Mouse (Mus musculus): ENCODE measurements around the gene Olfr70. TPM values are rescaled to one million over a fixed set of nuclear protein-coding genes. Genes with fewer than 3 reads are reported as not detected.

Olfr70 gene
- polyA plus RNA-seq, 1 experiment from 2014 or later = not detected

DNA sequence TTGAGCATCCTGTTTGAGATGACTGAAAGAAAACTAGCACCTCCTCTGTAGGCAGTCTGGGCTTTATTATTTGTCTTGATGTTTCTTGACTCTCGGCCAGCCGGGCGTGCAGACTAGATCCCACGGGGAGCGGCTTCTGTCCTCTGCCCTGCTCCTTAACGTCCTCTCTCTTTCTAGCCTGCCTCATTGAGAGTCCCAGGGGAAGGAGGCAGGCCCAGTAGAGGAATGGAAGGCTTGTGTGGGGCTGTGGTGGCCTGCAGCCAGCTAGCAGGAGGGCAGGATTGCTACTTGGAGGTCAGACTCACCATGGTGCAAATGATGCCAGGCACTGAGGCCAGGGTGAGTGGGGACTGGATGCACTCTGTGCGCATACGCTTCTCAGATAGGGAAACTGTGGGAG, 3.2 kb upstream of the Olfr70 start:
- Histone ChIP-seq H3K36me3 (no peaks in the 10 kb centered on the region), H3K4me1 (no peaks in the 10 kb centered on the region), H3K9me3 (no peaks in the 10 kb centered on the region), H3K9ac (no peak overlapping the region), H3K4me3 (no peak overlapping the region), H3K27ac (no peak overlapping the region), H3K4me2 (replicated peaks) (no peak overlapping the region), H3K27me3 (no peaks in the 10 kb centered on the region)
- ATAC-seq (ENCODE audit: insufficient number of reproducible peaks, insufficient read depth, low FRiP score, low TSS enrichment) = no peak
- 82% methylated on average over 8 of the region's 8 CpGs for WGBS

DNA sequence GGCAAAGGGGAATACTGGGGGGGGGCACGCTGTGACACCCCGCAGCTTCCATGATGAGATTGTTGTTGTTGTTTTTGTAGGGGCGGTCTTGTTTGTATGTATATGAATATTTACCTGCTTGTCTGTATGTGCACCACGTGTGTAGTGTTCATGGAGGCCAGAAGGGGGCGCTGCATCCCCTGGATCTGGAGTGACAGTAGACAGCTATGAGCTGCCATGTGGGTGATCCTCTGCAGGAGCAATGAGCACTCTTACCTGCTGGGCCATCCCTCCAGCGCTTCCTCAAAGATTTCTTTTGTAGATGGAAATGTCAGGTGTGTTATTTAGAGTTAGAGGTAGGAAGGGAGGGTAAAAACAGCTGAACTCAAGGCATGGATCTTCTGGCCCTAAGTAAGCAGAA, 2.8 kb upstream of the Olfr70 start:
- H3K4me2 ChIP-seq (replicated peaks) = no peak overlapping the region
- no peak overlapping the region for H3K9ac ChIP-seq
- no peaks in the 10 kb centered on the region for H3K4me1 ChIP-seq
- no peaks in the 10 kb centered on the region for H3K36me3 ChIP-seq
- 74% methylated on average over 6 of the region's 6 CpGs for WGBS
- no peak overlapping the region for H3K4me3 ChIP-seq
- no peaks in the 10 kb centered on the region for H3K9me3 ChIP-seq
- ATAC-seq (ENCODE audit: insufficient number of reproducible peaks, insufficient read depth, low FRiP score, low TSS enrichment) = no peak
- H3K27ac ChIP-seq = no peak overlapping the region
- H3K27me3 ChIP-seq = no peaks in the 10 kb centered on the region

DNA sequence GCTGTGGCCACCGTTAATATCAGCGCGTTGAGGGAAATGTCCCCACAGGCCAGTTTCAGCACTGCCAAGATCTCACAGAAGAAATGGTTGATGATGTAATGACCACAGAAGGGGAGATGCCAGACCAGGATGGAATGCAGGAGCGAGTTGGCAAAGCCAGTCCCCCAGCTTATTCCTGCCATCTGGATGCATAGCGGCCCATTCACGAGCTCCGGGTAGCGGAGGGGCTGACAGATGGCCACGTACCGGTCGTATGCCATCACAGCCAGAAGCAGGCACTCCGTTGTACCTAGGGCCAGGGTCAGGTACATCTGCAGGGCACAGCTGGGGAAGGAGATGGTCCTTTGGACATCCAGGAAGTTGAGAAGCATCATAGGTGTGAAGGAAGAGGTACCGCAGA, 4.0 kb downstream of the Olfr70 start:
- no peak for ATAC-seq (ENCODE audit: insufficient number of reproducible peaks, insufficient read depth, low FRiP score, low TSS enrichment)
- 95% methylated on average over 13 of the region's 13 CpGs for whole genome bisulfite sequencing

DNA sequence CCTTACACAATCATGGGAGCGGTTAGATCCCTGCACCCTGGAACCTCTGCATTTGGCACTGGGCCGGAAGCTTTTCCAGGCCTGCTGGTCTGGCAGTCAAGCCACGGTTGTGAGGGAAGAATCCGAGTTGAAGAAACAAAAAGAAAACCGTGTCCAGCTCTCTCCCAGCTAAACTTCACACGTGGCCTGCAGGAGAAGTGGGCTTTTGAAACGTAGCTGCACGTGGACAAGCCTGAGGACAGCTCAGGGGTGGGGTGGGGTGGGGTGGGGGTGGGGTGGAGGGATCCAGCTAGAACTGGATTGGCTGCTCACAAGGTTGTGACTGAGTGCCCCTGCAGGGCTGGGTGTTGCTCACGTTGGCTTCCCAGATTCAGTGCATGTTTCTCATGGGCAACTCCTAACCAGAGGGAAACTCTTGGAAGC, 5.3 kb downstream of the Olfr70 start:
- H3K9me3 ChIP-seq = no peaks in the 10 kb centered on the region
- H3K36me3 ChIP-seq = 0 out of 2 replicates have a peak, but pooled peaks cover 5% of the 10 kb centered on the region
- no peaks in the 10 kb centered on the region for H3K27me3 ChIP-seq
- no peak for ATAC-seq (ENCODE audit: insufficient number of reproducible peaks, insufficient read depth, low FRiP score, low TSS enrichment)
- H3K4me1 ChIP-seq = no peaks in the 10 kb centered on the region
- H3K27ac ChIP-seq = no peak overlapping the region
- WGBS = 30% methylated on average over 9 of the region's 9 CpGs
- no peak overlapping the region for H3K4me3 ChIP-seq
- H3K4me2 ChIP-seq (replicated peaks) = no peak overlapping the region
- H3K9ac ChIP-seq = no peak overlapping the region

More for the DNA sequence above, 4.0 kb downstream of the Olfr70 start:
- Histone ChIP-seq H3K9ac (no peak overlapping the region), H3K36me3 (no peaks in the 10 kb centered on the region), H3K27me3 (no peaks in the 10 kb centered on the region), H3K27ac (no peak overlapping the region), H3K4me2 (replicated peaks) (no peak overlapping the region), H3K9me3 (no peaks in the 10 kb centered on the region), H3K4me3 (no peak overlapping the region), H3K4me1 (no peaks in the 10 kb centered on the region)

DNA sequence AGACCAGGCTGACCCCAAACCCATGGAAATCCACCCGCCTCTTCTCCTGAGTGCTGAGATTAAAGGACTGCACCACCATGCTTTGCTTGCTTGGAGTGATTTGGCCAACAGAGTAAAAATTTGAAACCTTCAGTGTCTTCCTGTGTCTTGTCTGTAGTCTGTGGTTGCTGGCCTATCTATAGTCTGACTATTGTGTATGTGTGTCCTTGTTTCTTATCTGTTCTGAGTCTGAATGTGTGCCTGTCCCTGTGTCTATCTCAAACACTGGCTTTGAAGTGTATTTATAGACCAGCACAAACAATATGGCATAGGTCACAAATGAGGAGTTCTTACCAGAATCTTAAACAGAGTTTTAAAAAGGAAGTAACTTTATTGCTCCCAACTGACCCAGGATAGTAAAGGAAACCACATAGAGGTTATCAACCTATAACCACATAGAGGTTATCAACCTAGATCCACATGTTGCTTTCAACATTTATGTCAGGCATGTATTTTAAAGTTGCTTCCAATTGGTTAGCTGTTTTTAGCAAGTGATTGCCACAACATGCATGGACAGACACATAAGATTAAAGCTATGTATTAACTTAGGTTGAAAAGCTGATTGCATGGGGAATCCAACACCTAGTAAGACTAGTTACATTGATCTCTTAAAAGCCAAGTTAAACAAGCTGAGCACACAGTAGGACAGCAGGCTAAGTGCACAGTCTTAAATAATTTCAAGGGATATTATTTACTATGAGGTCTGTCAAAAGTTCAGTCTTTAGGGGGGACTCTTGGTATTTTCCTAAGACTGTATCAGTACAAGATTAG, 6.0 kb downstream of the Olfr70 start:
- Histone ChIP-seq H3K36me3 (peaks cover 11% of the 10 kb centered on the region; the same call in 1 of the 2 replicates), H3K4me2 (replicated peaks) (no peak overlapping the region), H3K4me1 (no peaks in the 10 kb centered on the region), H3K4me3 (no peak overlapping the region), H3K9ac (no peak overlapping the region), H3K27ac (no peak overlapping the region), H3K27me3 (no peaks in the 10 kb centered on the region), H3K9me3 (no peaks in the 10 kb centered on the region)
- ATAC-seq (ENCODE audit: insufficient number of reproducible peaks, insufficient read depth, low FRiP score, low TSS enrichment) = no peak
- 85% methylated on average over 1 of the region's 1 CpGs for WGBS

DNA sequence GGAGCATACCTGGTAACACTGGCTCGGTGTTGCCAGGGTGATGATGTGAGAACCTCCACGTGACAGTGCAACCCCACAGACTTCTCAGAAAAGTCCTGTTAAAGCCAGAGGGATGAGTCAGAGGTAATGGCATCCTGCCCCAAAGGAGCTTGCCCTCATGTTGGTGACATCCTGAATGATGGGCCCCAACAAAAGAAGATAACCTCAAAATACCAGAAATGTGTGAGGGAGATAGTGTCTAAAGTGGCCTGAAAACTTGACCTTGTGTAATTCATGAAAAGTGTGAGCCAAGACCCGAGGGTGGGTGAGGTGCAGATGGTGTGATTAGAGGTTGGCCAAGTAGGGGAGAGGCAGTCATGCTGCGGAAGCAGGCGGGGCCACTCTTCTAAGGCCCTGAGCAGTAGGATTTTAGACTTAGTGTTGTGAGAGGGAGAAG, 6.8 kb downstream of the Olfr70 start:
- Histone ChIP-seq H3K4me1 (no peaks in the 10 kb centered on the region), H3K9ac (no peak overlapping the region), H3K4me2 (replicated peaks) (no peak overlapping the region), H3K27ac (no peak overlapping the region), H3K27me3 (no peaks in the 10 kb centered on the region), H3K36me3 (peaks cover 19% of the 10 kb centered on the region; the same call in 1 of the 2 replicates), H3K9me3 (no peaks in the 10 kb centered on the region), H3K4me3 (no peak overlapping the region)
- WGBS = 82% methylated on average over 5 of the region's 5 CpGs
- no peak for ATAC-seq (ENCODE audit: insufficient number of reproducible peaks, insufficient read depth, low FRiP score, low TSS enrichment)

DNA sequence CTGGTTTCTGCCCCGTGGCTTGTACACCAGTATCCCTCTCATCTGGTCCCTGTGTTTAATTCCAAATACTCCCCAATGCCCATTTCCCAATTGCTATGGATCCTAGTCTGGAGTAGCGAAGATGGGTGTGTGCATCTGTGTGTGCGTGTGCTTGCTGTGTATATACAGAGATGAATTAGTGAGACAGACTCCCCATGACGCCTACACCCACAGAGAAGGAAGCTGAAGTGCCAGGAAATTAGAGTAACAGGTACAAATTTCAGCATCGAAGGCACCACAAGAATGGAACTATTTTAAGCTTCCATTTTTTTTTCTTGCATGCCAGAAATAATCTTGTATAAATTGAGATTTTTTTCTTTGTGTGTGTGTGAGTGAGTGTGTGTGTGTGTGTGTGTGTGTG, 9.6 kb downstream of the Olfr70 start:
- Histone ChIP-seq H3K27me3 (no peaks in the 10 kb centered on the region), H3K4me2 (replicated peaks) (no peak overlapping the region), H3K4me3 (no peak overlapping the region), H3K4me1 (no peaks in the 10 kb centered on the region), H3K36me3 (peaks cover 29% of the 10 kb centered on the region), H3K27ac (no peak overlapping the region), H3K9ac (no peak overlapping the region), H3K9me3 (no peaks in the 10 kb centered on the region)
- ATAC-seq (ENCODE audit: insufficient number of reproducible peaks, insufficient read depth, low FRiP score, low TSS enrichment) = no peak
- WGBS = 79% methylated on average over 5 of the region's 5 CpGs

DNA sequence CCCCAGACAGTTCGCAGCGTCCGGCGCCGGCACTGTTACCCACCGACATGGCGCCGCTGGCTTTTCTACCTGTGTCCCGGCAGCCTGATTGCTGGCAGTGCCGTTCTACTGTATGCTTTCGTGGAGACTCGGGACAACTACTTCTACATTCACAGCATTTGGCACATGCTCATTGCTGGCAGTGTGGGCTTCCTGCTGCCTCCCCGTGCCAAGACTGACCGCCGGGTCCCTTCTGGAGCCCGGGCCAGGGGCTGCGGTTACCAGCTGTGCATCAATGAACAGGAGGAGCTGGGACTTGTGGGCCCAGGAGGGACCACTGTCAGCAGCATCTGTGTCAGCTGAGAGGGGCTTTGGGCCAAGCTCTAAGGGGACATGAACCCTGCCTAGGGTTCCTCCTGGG, 10.6 kb downstream of the Olfr70 start:
- Histone ChIP-seq H3K9ac (no peak overlapping the region), H3K36me3 (peaks cover 36% of the 10 kb centered on the region), H3K4me1 (no peaks in the 10 kb centered on the region), H3K27me3 (no peaks in the 10 kb centered on the region), H3K4me3 (no peak overlapping the region), H3K27ac (no peak overlapping the region), H3K4me2 (replicated peaks) (no peak overlapping the region), H3K9me3 (no peaks in the 10 kb centered on the region)
- WGBS = 91% methylated on average over 17 of the region's 17 CpGs
- no peak for ATAC-seq (ENCODE audit: insufficient number of reproducible peaks, insufficient read depth, low FRiP score, low TSS enrichment)

DNA sequence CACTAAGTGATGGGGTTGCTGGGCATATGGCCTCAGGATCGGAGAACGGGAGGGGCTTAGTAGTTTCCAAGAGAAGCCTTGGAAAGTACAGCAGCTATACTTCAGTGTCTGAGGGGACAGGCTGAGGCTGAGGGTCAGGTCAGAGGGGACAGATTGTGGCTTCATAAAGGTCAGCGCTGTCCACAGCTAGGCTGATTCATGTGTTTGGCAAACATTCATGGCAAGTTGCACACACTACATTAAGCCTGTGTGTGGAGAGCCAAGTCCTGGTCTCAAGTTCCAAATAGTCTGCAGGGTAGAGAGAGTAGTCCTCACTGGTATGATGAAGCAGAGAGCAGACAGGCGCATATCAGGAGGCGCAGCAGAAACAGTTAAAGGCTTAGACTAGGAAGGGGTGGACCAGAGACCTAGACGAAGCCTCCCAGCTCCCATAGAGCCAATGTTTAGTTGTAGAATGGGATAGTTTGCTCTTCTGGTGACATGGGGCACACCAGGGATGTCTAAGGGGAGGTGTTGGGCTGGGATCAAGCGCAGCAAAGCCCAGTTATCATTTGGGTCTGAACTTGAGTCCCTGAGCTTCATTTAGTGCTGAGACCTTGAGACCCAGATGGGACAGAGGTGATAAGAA, 21.1 kb downstream of the Olfr70 start:
- 88% methylated on average over 7 of the region's 7 CpGs for WGBS
- H3K4me1 ChIP-seq = no peaks in the 10 kb centered on the region
- no peaks in the 10 kb centered on the region for H3K27me3 ChIP-seq
- peaks cover 60% of the 10 kb centered on the region for H3K36me3 ChIP-seq
- no peak for ATAC-seq (ENCODE audit: insufficient number of reproducible peaks, insufficient read depth, low FRiP score, low TSS enrichment)
- H3K27ac ChIP-seq = no peak overlapping the region
- no peaks in the 10 kb centered on the region for H3K9me3 ChIP-seq
- no peak overlapping the region for H3K9ac ChIP-seq
- no peak overlapping the region for H3K4me2 ChIP-seq (replicated peaks)
- H3K4me3 ChIP-seq = no peak overlapping the region

DNA sequence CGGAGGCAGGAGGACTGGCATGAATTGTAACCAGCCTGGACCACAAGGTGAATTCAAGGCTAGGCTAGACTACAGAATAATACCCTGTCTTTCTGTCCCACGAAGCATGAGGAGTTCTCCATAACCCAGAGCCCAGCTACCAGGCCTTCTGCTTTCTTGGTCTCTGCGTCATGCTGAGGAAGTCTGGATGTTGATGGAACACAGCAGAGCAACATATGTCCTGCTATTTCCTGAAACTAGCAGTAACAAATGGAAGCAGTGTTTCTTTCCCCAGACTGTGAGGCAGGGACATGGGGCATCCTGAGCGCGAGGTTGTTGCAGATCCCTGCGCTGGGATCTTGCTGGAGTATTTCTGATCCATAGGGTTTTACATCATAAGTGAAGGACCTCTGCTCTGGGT, 22.1 kb downstream of the Olfr70 start:
- H3K4me1 ChIP-seq = no peaks in the 10 kb centered on the region
- ATAC-seq (ENCODE audit: insufficient number of reproducible peaks, insufficient read depth, low FRiP score, low TSS enrichment) = no peak
- H3K27ac ChIP-seq = no peak overlapping the region
- H3K4me3 ChIP-seq = no peak overlapping the region
- no peak overlapping the region for H3K4me2 ChIP-seq (replicated peaks)
- 83% methylated on average over 6 of the region's 6 CpGs for WGBS
- no peaks in the 10 kb centered on the region for H3K9me3 ChIP-seq
- no peak overlapping the region for H3K9ac ChIP-seq
- H3K36me3 ChIP-seq = peaks cover 66% of the 10 kb centered on the region
- no peaks in the 10 kb centered on the region for H3K27me3 ChIP-seq

DNA sequence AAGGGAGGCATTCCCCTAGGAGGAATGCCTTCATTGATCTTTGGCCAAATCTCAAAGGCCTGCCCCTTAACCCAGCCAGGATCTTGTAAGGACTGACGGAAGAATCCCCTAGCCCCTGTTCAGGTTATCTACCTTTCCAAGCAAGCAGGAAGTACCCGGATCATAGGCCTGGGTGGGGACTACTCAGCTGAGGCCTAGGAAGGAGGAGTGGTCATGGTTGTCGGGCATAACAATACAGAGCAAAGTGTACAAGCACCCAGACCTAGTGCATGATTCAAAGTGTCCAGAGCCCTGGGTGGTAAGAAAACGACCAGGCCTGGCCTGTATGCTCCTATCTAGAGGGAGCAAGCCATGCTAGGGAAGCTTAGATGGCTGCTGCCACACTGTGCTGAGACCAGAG, 25.0 kb downstream of the Olfr70 start:
- ATAC-seq (ENCODE audit: insufficient number of reproducible peaks, insufficient read depth, low FRiP score, low TSS enrichment) = no peak
- peaks cover 7% of the 10 kb centered on the region for H3K4me1 ChIP-seq
- H3K27me3 ChIP-seq = no peaks in the 10 kb centered on the region
- WGBS = 73% methylated on average over 4 of the region's 4 CpGs
- no peak overlapping the region for H3K4me3 ChIP-seq
- H3K9ac ChIP-seq = no peak overlapping the region
- no peaks in the 10 kb centered on the region for H3K9me3 ChIP-seq
- H3K4me2 ChIP-seq (replicated peaks) = no peak overlapping the region
- peaks cover 45% of the 10 kb centered on the region for H3K36me3 ChIP-seq
- H3K27ac ChIP-seq = no peak overlapping the region

DNA sequence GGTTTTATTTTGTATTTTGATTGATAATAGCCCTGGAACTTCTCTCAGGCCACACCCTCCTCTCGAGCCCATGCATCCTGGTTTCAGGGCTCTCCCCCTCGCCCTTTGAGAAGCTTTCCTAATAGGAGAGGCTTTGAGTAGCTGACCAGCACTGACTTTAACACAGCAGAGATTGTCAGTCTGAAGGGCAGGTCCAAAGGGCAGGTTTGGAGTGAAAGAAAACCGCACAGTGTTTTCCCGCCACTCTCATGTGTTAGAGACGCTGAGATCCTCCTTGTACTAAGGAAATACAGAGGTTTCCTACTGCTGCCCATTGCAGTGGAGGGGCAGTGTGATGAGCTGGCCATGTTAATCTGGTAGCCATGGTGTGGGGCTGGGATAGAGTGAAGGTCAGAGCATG, 25.6 kb downstream of the Olfr70 start:
- Histone ChIP-seq H3K4me1 (peaks cover 12% of the 10 kb centered on the region), H3K4me2 (replicated peaks) (no peak overlapping the region), H3K36me3 (peaks cover 43% of the 10 kb centered on the region), H3K9ac (no peak overlapping the region), H3K27me3 (no peaks in the 10 kb centered on the region), H3K4me3 (no peak overlapping the region), H3K9me3 (no peaks in the 10 kb centered on the region), H3K27ac (no peak overlapping the region)
- ATAC-seq (ENCODE audit: insufficient number of reproducible peaks, insufficient read depth, low FRiP score, low TSS enrichment) = no peak
- WGBS = 73% methylated on average over 5 of the region's 5 CpGs
